Mouse (Mus musculus): ENCODE results near the gene Map3k6. TPM values are rescaled to one million over a fixed set of nuclear protein-coding genes. Genes with fewer than 3 reads are reported as not detected.

Map3k6 gene
- polyA plus RNA-seq, 1 experiment from 2014 or later, result 1.7 TPM

DNA sequence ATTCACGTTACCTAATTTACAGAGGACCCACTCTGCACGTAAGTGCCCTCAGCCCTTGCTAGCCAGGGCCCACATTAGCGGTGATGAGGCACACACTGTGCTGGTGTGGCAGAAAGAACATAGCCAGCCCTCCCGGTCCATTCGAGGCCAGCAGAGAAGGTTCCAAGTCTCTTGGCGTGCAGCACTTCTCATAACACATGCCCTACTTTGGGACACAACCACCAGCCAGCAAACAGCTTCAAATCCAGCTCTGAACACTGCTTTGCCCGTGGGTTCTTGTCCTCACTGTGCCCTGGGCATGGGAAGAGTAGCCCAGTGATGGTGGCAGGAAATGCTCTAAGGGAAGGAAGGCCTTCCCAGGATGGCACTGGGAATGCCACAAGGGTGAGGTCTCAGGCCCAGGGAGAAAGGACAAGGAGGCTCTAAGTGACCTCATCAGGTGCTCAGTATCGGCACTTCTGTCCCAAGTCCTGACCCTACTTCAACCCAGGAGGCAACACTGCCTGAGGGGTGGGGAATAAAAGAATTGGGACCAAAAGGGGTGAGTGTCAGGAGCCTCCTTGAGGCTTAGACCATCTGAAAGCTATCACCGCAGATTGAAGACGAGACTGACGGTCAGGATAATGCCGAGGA, 25.7 kb downstream of the Map3k6 start:
- Histone ChIP-seq H3K36me3 (peaks cover 69% of the 10 kb centered on the region), H3K9me3 (replicated peaks) (no peaks in the 10 kb centered on the region), H3K9ac (no peak overlapping the region), H3K4me3 (replicated peaks) (no peak overlapping the region), H3K4me1 (replicated peaks) (peaks cover 15% of the 10 kb centered on the region), H3K4me2 (no peak overlapping the region), H3K27ac (no peak overlapping the region), H3K27me3 (no peaks in the 10 kb centered on the region)
- no peak for ATAC-seq (ENCODE audit: low read depth)
- WGBS (ENCODE audit: insufficient replicate concordance), result 87% methylated on average over 12 of the region's 12 CpGs
- no peak for DNase-seq

DNA sequence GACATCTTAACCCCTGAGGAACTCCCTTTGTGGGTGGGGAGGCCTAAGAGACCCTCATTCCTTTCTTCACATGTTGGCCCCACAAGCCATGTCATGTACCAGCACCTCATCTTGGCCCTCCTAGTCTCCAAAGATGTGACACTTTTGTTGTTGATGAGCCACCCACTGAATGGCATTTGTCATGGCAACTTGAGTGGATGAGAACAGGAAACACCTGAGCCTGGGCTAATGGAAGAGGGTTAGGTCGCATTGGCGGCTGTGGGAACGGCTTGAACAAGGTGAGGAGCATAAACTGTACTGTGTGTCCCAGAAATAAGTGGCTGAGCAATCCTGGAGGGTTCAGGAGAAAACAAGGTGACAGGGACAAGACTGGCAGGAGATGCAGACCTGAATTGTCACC, 28.3 kb downstream of the Map3k6 start:
- peaks cover 76% of the 10 kb centered on the region for H3K36me3 ChIP-seq
- WGBS (ENCODE audit: insufficient replicate concordance), result 83% methylated on average over 3 of the region's 3 CpGs
- ATAC-seq (ENCODE audit: low read depth), result no peak

DNA sequence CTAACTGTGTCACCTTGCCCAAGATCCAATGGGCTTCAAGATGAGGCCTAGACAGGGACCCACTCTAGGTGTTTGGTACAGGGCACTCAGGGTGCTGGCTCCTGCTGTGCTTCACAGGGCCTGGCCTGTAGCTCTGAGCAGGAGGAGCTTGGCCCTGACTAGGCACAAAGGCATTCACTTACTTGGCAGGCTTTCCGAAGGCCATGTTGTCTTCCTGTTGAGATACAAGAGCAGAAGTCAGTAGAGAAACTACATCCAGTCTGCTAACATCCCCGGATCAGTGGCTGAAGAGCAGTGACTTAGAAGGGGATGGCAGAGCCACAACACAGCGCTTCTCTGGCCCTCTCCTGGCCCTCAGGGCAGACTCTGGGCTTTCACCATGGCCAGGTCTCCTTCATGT, 29.0 kb downstream of the Map3k6 start:
- DNase-seq, result no peak
- Histone ChIP-seq H3K36me3 (peaks cover 78% of the 10 kb centered on the region), H3K9me3 (replicated peaks) (no peaks in the 10 kb centered on the region), H3K4me1 (replicated peaks) (peaks cover 10% of the 10 kb centered on the region), H3K4me3 (replicated peaks) (no peak overlapping the region), H3K9ac (no peak overlapping the region), H3K27ac (peak overlapping the region; percentile 36; the same call in 1 of the 2 replicates), H3K4me2 (no peak overlapping the region), H3K27me3 (no peaks in the 10 kb centered on the region)
- no peak for ATAC-seq (ENCODE audit: low read depth)
- 88% methylated on average over 3 of the region's 3 CpGs for WGBS (ENCODE audit: insufficient replicate concordance)

More for the DNA sequence above, 28.3 kb downstream of the Map3k6 start:
- peaks cover 9% of the 10 kb centered on the region for H3K4me1 ChIP-seq (replicated peaks)
- H3K27me3 ChIP-seq, result no peaks in the 10 kb centered on the region
- H3K9ac ChIP-seq, result no peak overlapping the region
- H3K4me2 ChIP-seq, result no peak overlapping the region
- no peak overlapping the region for H3K27ac ChIP-seq
- no peak overlapping the region for H3K4me3 ChIP-seq (replicated peaks)
- DNase-seq, result no peak
- no peaks in the 10 kb centered on the region for H3K9me3 ChIP-seq (replicated peaks)

DNA sequence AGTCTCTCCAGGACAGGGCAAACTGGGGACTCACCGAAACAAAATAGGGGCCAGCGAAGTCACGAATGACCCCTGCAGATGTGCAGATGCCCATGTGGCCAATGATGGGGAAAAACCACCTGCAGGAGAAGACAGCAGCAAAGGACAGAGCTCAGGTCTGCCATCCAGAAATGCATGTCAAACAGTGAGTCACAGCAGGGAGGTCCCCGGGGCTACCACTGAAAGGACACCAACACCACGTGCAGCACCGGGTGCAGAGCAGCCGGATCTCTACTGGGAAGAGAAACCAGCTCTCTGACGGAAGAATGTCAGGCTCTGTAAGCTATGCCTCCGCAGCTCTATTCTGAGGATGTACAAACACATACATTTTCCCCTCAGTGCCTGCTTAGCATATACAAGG, 30.3 kb downstream of the Map3k6 start:
- peaks cover 67% of the 10 kb centered on the region for H3K36me3 ChIP-seq
- H3K4me2 ChIP-seq, result no peak overlapping the region
- DNase-seq (no peak), ATAC-seq (ENCODE audit: low read depth) (no peak)
- H3K4me1 ChIP-seq (replicated peaks), result peaks cover 22% of the 10 kb centered on the region
- no peaks in the 10 kb centered on the region for H3K9me3 ChIP-seq (replicated peaks)
- H3K4me3 ChIP-seq (replicated peaks), result no peak overlapping the region
- WGBS (ENCODE audit: insufficient replicate concordance), result 85% methylated on average over 9 of the region's 9 CpGs
- no peak overlapping the region for H3K9ac ChIP-seq
- H3K27ac ChIP-seq, result no peak overlapping the region
- H3K27me3 ChIP-seq, result no peaks in the 10 kb centered on the region

DNA sequence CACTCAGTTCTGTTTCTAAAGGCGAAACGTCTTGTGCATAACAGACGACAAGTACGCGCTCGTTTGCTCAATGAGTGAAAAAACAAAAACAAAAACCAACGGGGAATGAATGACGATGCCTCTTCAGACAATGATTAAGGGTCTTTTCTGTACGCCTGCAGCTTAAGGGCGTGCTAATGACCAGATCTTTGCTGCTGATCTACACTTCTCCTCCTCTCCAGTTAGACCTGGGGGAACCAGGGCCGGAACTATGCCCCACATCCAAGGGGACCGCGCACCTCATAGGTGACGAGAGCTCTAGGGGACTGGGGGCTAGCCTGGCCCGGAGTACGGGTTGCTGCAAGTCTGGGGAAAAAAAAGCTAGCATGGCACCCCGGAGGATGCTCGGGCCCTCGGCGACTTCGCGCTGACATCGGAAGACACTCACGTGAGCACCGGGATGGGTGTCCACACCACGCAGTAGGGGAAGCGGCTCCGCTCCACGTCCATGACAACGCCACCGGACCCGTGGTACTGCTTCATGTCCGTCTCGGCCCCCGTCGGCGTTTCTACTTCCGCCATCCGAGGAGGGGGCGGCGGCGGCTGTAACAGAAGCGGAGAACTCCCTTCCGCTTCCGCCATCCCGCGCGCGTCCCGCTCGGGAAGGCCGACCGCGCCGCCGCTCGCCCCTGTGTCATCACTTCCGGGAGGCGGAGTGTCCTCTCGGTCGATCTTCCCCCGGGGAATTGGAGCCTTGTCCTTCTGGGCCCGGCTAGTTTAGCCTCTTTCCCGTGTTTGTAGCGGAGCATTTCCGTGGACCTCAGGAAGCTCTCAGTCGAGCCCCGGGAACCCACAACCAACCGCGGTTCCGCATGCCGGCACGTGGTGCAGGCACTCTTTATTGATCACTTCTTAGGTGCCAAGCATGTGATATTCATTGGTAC, 36.7 kb downstream of the Map3k6 start, which contains the start of gene Tmem222:
TSS of gene Tmem222 (minus strand) at position 689 of the 923 bp plus-strand sequence.
- peaks cover 16% of the 10 kb centered on the region for H3K36me3 ChIP-seq
- peak within 1 kb of the TSS; percentile 92 for H3K4me2 ChIP-seq
- DNase-seq (peak; percentile 87), ATAC-seq (ENCODE audit: low read depth) (peak; percentile 93)
- H3K27me3 ChIP-seq, result no peaks in the 10 kb centered on the region
- H3K27ac ChIP-seq, result peak within 1 kb of the TSS; percentile 89
- H3K4me1 ChIP-seq (replicated peaks), result peaks cover 45% of the 10 kb centered on the region
- peak within 1 kb of the TSS; percentile 96 for H3K4me3 ChIP-seq (replicated peaks)
- under 1% methylated on average over 73 of the region's 73 CpGs for WGBS (ENCODE audit: insufficient replicate concordance)
- H3K9ac ChIP-seq, result peak within 1 kb of the TSS; percentile 94
- no peaks in the 10 kb centered on the region for H3K9me3 ChIP-seq (replicated peaks)

DNA sequence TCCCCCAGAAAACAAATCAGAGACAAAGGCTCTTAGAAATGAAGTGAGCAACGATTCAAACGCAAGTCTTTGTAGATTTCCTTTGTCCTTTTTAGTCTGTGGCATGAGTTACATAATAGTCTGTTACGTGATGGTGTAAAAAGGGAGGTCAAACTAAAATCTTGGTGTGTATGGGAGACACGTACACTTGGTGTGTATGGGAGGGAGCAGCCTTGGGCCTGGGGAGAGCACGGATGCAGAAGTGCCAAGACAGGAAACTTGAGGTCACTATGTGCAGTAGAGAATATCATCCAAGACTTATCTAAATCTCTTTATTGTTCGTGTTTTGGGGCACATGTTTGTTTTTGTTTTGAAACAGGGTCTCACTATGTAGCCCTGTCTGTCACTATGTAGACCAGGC, 37.4 kb downstream of the Map3k6 start:
- Histone ChIP-seq H3K4me3 (replicated peaks) (peak overlapping the region; percentile 96), H3K27me3 (no peaks in the 10 kb centered on the region), H3K4me1 (replicated peaks) (peaks cover 50% of the 10 kb centered on the region), H3K9ac (peak overlapping the region; percentile 94), H3K36me3 (peaks cover 15% of the 10 kb centered on the region), H3K4me2 (peak overlapping the region; percentile 92), H3K9me3 (replicated peaks) (no peaks in the 10 kb centered on the region), H3K27ac (peak overlapping the region; percentile 89)
- DNase-seq (no peak), ATAC-seq (ENCODE audit: low read depth) (no peak)
- WGBS (ENCODE audit: insufficient replicate concordance), result 18% methylated on average over 6 of the region's 6 CpGs

DNA sequence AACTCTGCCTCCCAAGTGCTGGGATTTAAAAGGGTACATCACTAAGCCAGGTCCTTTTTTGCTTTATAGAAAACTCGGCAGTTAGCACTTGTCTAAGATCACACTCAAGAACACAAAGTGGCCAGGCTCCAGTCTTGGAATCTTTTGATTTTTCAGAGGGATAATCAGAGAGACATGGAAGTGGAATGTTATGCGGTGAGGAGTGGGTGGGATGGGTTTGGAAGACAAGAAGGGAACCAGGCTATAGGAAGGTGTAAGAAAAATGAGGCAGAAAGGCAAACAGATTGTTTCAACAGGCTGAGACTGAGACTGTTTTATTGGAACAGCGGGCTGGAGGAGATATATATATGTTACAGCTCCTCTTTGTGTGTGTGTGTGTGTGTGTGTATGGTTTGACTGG, 37.9 kb downstream of the Map3k6 start:
- peak overlapping the region; percentile 94 for H3K9ac ChIP-seq
- H3K4me2 ChIP-seq, result peak overlapping the region; percentile 92
- no peaks in the 10 kb centered on the region for H3K9me3 ChIP-seq (replicated peaks)
- H3K27ac ChIP-seq, result peak overlapping the region; percentile 89
- H3K36me3 ChIP-seq, result peaks cover 11% of the 10 kb centered on the region
- DNase-seq (no peak), ATAC-seq (ENCODE audit: low read depth) (no peak)
- WGBS (ENCODE audit: insufficient replicate concordance), result 78% methylated on average over 3 of the region's 3 CpGs
- peak overlapping the region; percentile 96; the same call in 1 of the 2 replicates for H3K4me3 ChIP-seq (replicated peaks)
- H3K4me1 ChIP-seq (replicated peaks), result peaks cover 54% of the 10 kb centered on the region
- H3K27me3 ChIP-seq, result no peaks in the 10 kb centered on the region

DNA sequence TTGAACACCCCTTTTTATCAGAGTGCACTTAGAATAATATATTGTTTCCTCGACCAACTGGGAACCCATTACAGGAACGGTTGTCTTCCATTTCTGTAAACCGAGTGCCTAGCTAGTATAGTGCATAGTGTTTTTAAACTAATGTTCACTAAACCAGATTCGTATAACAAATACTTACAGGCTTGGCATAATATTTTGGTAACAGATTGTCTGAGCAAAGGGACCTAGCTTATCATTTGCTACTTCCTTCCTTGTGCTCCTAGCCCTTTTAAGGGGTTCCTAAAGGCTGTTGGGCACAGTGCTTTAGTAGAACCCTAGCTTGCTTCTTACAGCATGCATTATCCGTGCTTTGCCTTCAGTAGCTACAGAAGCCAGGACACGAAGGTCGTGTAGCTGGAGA, 40.9 kb downstream of the Map3k6 start:
- DNase-seq (no peak), ATAC-seq (ENCODE audit: low read depth) (no peak)
- no peaks in the 10 kb centered on the region for H3K27me3 ChIP-seq
- H3K9ac ChIP-seq, result no peak overlapping the region
- no peaks in the 10 kb centered on the region for H3K36me3 ChIP-seq
- 34% methylated on average over 7 of the region's 7 CpGs for WGBS (ENCODE audit: insufficient replicate concordance)
- H3K4me2 ChIP-seq, result no peak overlapping the region
- no peak overlapping the region for H3K4me3 ChIP-seq (replicated peaks)
- H3K27ac ChIP-seq, result no peak overlapping the region
- H3K4me1 ChIP-seq (replicated peaks), result peaks cover 62% of the 10 kb centered on the region
- no peaks in the 10 kb centered on the region for H3K9me3 ChIP-seq (replicated peaks)

DNA sequence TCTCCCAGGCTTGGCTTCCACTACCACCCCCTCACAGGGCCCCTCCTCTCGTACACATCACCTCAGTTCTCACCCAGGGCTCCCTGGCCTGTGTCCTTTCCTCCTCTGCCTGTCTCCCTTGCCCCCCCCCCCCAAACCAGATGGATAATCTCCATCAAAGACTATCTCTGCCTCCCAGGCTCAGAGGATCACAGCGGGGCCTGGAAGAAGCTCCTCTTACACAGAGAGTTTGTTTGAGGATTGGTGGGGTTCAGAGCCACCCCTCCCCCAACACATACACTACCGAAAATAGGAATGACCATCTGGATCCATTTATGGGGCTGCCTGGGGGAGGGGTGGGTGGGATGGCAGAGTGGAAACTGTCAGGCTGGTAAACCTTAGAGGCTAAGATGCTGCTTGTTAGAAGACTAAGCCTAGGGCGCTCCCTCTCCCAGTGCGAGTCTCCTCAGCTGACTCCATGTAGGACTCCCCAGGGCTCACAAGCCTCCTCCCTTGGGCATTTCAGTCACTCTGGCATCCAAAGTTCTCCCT, 41.4 kb downstream of the Map3k6 start:
- H3K9me3 ChIP-seq (replicated peaks), result no peaks in the 10 kb centered on the region
- H3K27me3 ChIP-seq, result no peaks in the 10 kb centered on the region
- H3K4me1 ChIP-seq (replicated peaks), result peaks cover 63% of the 10 kb centered on the region
- no peak overlapping the region for H3K4me2 ChIP-seq
- no peak overlapping the region for H3K9ac ChIP-seq
- no peaks in the 10 kb centered on the region for H3K36me3 ChIP-seq
- no peak for DNase-seq
- ATAC-seq (ENCODE audit: low read depth), result no peak
- no peak overlapping the region for H3K27ac ChIP-seq
- 56% methylated on average over 5 of the region's 5 CpGs for WGBS (ENCODE audit: insufficient replicate concordance)
- H3K4me3 ChIP-seq (replicated peaks), result no peak overlapping the region

DNA sequence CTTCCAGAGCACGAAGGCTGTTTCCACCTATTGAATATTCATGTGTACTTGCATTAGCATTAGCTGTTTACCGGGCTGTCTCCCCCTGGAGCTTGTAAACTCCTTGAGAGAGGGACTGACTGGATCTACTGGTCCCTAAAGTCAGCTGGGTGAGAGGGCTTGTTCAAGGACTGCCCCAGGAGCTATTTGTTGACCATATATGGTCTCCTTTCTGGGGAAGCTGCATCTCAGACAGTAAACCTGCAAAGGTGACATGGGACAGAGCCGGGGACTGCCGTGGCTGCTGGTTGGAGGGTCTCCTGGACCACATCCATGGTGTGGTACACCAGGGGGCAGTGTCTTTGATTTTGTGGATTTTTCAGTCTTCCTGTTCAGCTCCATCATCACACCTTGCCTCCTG, 42.0 kb downstream of the Map3k6 start:
- no peaks in the 10 kb centered on the region for H3K9me3 ChIP-seq (replicated peaks)
- 55% methylated on average over 4 of the region's 4 CpGs for whole genome bisulfite sequencing (ENCODE audit: insufficient replicate concordance)
- no peak overlapping the region for H3K4me3 ChIP-seq (replicated peaks)
- ATAC-seq (ENCODE audit: low read depth) (no peak), DNase-seq (no peak)
- H3K36me3 ChIP-seq, result no peaks in the 10 kb centered on the region
- no peak overlapping the region for H3K4me2 ChIP-seq
- no peak overlapping the region for H3K27ac ChIP-seq
- peaks cover 70% of the 10 kb centered on the region for H3K4me1 ChIP-seq (replicated peaks)
- no peak overlapping the region for H3K9ac ChIP-seq
- no peaks in the 10 kb centered on the region for H3K27me3 ChIP-seq

DNA sequence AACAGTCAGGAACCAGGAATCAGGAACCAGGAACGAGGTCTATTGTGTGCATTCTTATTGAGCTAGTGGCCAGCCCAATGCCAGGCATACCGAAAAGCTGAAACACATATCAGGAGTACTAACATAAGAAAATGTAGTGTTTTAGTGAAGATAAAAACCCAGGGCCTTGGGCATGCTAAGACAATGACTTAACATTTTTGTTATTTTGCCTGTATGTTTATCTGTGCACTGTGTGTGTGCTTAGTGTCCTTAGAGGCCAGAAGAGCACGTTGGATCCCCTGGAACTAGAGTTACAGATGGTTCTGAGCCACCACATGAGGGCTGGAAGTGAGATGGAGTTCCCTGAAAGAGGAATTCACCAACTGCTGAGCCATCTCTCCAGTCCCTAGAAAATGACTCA, 44.7 kb downstream of the Map3k6 start:
- Histone ChIP-seq H3K4me3 (replicated peaks) (no peak overlapping the region), H3K36me3 (no peaks in the 10 kb centered on the region), H3K27me3 (no peaks in the 10 kb centered on the region), H3K4me1 (replicated peaks) (peaks cover 64% of the 10 kb centered on the region), H3K9ac (peak overlapping the region; percentile 34), H3K27ac (peak overlapping the region; percentile 89), H3K9me3 (replicated peaks) (no peaks in the 10 kb centered on the region), H3K4me2 (peak overlapping the region; percentile 51)
- peak; percentile 39 for DNase-seq
- 19% methylated on average over 3 of the region's 3 CpGs for WGBS (ENCODE audit: insufficient replicate concordance)
- peak; percentile 78 for ATAC-seq (ENCODE audit: low read depth)
